Mouse (Mus musculus) thymus, adult 2 months (tissue): ENCODE data around the gene Gm45140.

ENCODE experiments used
- CTCF ChIP-seq: fragments of 200-500 bp; IDR thresholded peaks from 2 replicates; pipeline ENCODE4 v1.5.1; 2012; ENCODE audit warnings: mild to moderate bottlenecking, control low read depth, low read length, moderate library complexity, borderline replicate concordance; ENCODE audit not compliant: control insufficient read depth, poor library complexity, insufficient read depth; ENCODE audit errors: extremely low read depth
- POLR2A ChIP-seq: fragments of 200-500 bp; IDR thresholded peaks from 2 replicates; pipeline ENCODE4 v1.6.1; 2012; ENCODE audit warnings: mild to moderate bottlenecking, low read length, control low read depth, moderate library complexity; ENCODE audit not compliant: control insufficient read depth, poor library complexity, insufficient read depth; ENCODE audit errors: extremely low read depth

GRCm38 (mm10) chr6:87750184-87750910, 85.2 kb downstream of the Gm45140 start:
- TF ChIP-seq CTCF (no peak), POLR2A (no peak)
